Mouse (Mus musculus): ENCODE data around the gene Spast. TPM values are rescaled to one million over a fixed set of nuclear protein-coding genes. Genes with fewer than 3 reads are reported as not detected.

Spast gene
- polyA plus RNA-seq, 1 experiment from 2014 or later = 55.9 TPM

DNA sequence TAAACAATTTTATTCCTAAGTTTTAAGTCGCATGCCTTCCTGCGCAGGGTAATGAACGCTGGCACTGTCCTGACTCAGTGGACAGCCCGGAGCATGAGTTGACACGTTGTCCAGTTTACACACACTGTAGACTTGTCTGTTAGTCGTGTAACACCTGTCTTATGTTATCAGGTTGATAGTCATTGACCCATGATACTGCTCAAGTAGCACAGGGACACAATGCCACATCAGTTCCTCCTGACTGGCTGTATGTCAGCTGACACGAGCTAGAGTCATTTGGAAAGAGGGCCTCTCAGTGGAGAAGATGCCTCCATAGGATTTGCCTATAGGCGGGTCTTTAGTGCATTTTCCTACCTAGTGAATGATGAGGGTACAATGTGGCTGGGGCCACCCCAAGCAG, 67.7 kb downstream of the Spast start:
- Histone ChIP-seq H3K36me3 (peaks cover 75% of the 10 kb centered on the region), H3K9me3 (no peaks in the 10 kb centered on the region), H3K27ac (no peak overlapping the region), H3K9ac (no peak overlapping the region), H3K4me3 (no peak overlapping the region), H3K4me1 (no peaks in the 10 kb centered on the region), H3K27me3 (replicated peaks) (no peaks in the 10 kb centered on the region), H3K4me2 (replicated peaks) (no peak overlapping the region)
- no peak for ATAC-seq (ENCODE audit: low FRiP score, low read depth)
- 89% methylated on average over 8 of the region's 8 CpGs for WGBS

DNA sequence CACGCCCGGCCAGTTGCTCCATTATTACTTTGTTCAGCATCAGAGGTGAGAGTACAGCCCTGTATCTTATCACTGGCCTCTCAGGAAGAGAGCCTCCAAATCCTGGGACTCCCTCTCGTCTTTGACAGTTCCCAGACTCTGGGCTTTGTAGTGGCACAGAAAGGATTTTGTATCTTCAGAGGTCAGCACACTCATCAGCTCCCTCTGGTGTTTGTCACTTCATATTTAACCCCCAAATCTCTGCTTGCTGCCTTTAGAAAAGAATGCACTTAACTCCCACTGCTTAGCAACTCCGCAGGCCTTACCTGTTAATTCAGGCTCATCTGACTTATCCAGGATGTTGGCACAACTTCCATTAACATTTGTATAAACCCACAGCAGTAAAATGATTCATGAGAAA, 70.9 kb downstream of the Spast start:
- H3K4me3 ChIP-seq = no peak overlapping the region
- WGBS = 67% methylated on average over 4 of the region's 4 CpGs
- no peak for ATAC-seq (ENCODE audit: low FRiP score, low read depth)
- no peaks in the 10 kb centered on the region for H3K4me1 ChIP-seq
- no peak overlapping the region for H3K27ac ChIP-seq
- H3K4me2 ChIP-seq (replicated peaks) = no peak overlapping the region
- H3K36me3 ChIP-seq = peaks cover 72% of the 10 kb centered on the region
- H3K27me3 ChIP-seq (replicated peaks) = no peaks in the 10 kb centered on the region
- no peak overlapping the region for H3K9ac ChIP-seq
- no peaks in the 10 kb centered on the region for H3K9me3 ChIP-seq

DNA sequence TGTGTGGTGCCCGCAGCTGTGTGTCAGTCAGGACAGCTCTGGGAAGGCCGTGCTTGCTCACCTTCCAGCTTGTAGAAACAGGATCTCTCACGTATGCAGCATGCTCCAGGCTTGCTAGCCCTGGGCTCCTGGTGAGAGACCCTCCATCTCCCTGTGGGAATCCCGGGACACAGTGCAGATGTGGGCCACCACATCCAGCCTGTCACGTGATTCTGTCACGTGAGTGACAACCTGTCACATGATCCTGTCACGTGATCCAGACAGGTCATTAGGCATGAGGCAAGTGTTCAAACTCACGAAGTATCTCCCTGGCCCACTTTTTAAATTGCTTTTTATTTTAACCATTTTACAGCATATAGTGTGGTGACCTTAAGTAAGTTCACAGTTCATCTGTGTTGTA, 74.5 kb downstream of the Spast start:
- Histone ChIP-seq H3K9ac (no peak overlapping the region), H3K4me1 (no peaks in the 10 kb centered on the region), H3K9me3 (no peaks in the 10 kb centered on the region), H3K4me2 (replicated peaks) (no peak overlapping the region), H3K27ac (no peak overlapping the region), H3K36me3 (peaks cover 75% of the 10 kb centered on the region), H3K27me3 (replicated peaks) (no peaks in the 10 kb centered on the region), H3K4me3 (no peak overlapping the region)
- no peak for ATAC-seq (ENCODE audit: low FRiP score, low read depth)
- 91% methylated on average over 8 of the region's 8 CpGs for WGBS

DNA sequence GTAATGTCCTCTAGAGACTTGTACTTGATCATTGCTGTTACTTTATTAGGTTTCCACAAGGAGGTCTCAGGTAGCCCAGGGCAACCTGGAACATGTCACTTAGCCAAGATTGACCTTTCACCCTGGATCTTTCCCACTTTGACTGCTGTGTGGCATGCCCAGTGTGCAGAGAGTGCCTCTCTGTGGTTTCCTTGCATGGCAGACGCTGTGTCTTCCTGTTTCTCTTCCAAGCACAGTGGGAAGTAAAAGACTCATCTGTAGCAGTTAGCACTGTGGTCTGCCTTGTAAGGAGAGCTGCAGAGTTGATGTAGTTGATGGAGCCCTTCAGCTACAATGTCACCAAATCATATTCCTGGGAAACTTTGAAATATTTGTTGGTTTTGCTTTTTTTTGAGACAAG, 75.9 kb downstream of the Spast start:
- Histone ChIP-seq H3K36me3 (peaks cover 74% of the 10 kb centered on the region), H3K4me1 (no peaks in the 10 kb centered on the region), H3K9ac (no peak overlapping the region), H3K4me2 (replicated peaks) (no peak overlapping the region), H3K27ac (no peak overlapping the region), H3K27me3 (replicated peaks) (no peaks in the 10 kb centered on the region), H3K4me3 (no peak overlapping the region), H3K9me3 (no peaks in the 10 kb centered on the region)
- no peak for ATAC-seq (ENCODE audit: low FRiP score, low read depth)
- WGBS = 88% methylated on average over 1 of the region's 1 CpGs

DNA sequence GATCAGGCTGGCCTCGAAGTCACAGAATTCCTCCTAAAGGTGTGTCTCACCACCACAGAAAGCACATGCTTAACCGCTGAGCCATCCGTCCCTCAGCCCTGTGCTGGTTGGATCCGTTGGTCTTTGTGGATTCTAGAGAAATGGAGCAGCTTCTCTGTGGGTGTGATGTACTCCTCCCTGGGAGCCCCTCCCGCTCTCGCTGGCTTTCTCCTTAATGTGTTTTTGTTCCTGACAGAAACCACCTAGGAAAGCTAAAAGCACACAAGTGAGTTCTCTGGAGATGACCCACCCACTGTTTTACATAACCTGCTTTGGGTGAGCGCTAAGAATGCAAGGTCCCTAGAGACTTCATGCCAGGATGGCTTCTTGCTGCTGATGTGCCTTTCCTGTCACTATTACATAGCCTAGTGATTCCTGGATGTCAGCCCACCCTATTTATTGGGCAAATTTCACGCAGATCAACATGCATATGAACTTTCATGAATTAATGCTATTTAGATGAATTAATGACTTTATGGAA, 78.1 kb downstream of the Spast start:
- no peak for ATAC-seq (ENCODE audit: low FRiP score, low read depth)
- no peak overlapping the region for H3K4me3 ChIP-seq
- no peak overlapping the region for H3K27ac ChIP-seq
- H3K36me3 ChIP-seq = peaks cover 75% of the 10 kb centered on the region
- WGBS = 90% methylated on average over 8 of the region's 8 CpGs
- no peaks in the 10 kb centered on the region for H3K27me3 ChIP-seq (replicated peaks)
- no peak overlapping the region for H3K4me2 ChIP-seq (replicated peaks)
- no peaks in the 10 kb centered on the region for H3K9me3 ChIP-seq
- H3K4me1 ChIP-seq = no peaks in the 10 kb centered on the region
- H3K9ac ChIP-seq = no peak overlapping the region

DNA sequence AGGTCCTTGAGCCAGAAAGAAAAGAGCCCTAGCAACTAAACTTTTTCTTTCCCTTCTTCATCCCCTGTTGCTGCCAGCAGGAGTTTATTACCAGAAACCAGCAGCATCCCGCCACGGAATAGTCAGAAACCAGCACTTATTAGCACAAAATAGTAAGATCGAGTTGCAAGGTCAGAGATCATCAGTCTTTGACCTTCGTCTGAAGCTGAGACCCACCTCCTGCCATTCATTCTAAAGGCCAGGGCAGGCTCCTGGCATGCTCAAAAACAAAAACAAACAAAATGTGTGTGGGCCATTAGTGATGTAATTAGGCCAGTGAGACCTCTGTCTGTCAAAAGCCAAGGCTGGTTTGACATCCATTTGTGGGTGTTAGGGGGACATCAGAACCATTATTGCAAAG, 79.4 kb downstream of the Spast start:
- WGBS = 57% methylated on average over 4 of the region's 4 CpGs
- H3K4me1 ChIP-seq = no peaks in the 10 kb centered on the region
- no peak for ATAC-seq (ENCODE audit: low FRiP score, low read depth)
- H3K4me2 ChIP-seq (replicated peaks) = no peak overlapping the region
- H3K9me3 ChIP-seq = no peaks in the 10 kb centered on the region
- no peak overlapping the region for H3K4me3 ChIP-seq
- no peaks in the 10 kb centered on the region for H3K27me3 ChIP-seq (replicated peaks)
- H3K9ac ChIP-seq = no peak overlapping the region
- H3K36me3 ChIP-seq = peaks cover 74% of the 10 kb centered on the region
- H3K27ac ChIP-seq = no peak overlapping the region

DNA sequence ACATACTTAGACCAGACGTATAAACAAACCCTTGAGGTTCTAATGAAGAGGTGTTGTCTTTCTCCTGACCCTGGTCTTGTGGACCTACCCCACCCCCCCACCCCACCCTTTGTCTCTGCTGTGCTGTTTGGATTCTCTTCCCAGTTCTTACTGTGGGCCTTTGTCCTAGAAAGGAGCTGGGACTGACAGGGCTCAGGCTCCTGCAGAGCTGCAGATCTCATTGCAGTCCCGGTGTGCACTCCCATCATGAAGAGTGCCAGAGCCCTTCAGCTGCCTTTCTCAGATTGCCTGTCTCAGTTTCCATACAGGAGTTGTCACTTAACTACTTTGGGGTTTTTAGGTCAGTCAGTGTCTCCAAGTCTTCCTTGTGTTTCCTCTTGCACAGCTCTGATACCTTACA, 81.9 kb downstream of the Spast start:
- Histone ChIP-seq H3K9me3 (no peaks in the 10 kb centered on the region), H3K4me1 (no peaks in the 10 kb centered on the region), H3K9ac (no peak overlapping the region), H3K36me3 (peaks cover 66% of the 10 kb centered on the region), H3K27me3 (replicated peaks) (no peaks in the 10 kb centered on the region), H3K4me3 (no peak overlapping the region), H3K4me2 (replicated peaks) (no peak overlapping the region), H3K27ac (no peak overlapping the region)
- no peak for ATAC-seq (ENCODE audit: low FRiP score, low read depth)
- 81% methylated on average over 2 of the region's 2 CpGs for WGBS

DNA sequence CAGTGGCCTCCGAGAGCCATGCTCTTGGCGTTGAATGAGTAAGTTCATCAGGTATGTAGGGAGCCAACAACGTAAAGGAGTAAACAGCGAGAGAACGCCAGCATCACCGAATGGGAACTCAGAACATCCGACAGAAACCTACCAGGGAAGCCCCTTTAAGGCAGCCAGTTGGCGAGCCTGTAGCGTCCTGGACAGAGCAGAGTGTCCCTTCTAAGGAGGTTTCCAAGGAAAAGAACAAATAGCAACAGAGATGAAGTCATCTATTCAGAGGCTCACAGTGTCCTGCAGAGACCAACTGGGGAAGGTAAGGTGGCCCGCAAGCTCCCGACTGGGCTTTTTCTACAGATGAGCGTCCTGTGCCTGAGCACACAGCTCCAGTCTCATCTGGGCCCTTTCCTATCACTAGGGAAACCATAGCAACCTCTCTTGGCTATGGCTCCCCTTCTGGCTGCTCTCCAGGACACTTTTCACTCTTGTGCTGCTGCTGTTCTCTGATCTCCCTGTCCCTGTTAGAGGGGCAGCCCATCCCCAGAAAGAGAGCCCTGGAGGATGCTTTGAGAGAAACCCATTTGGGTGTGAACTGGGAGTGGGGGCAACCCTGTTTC, 85.7 kb downstream of the Spast start:
- H3K4me1 ChIP-seq = no peaks in the 10 kb centered on the region
- peaks cover 53% of the 10 kb centered on the region for H3K36me3 ChIP-seq
- no peak overlapping the region for H3K9ac ChIP-seq
- no peak overlapping the region for H3K4me3 ChIP-seq
- WGBS = 87% methylated on average over 12 of the region's 12 CpGs
- H3K9me3 ChIP-seq = no peaks in the 10 kb centered on the region
- H3K27ac ChIP-seq = no peak overlapping the region
- 0 out of 2 replicates have a peak, but pooled peaks have one; percentile 33 for ATAC-seq (ENCODE audit: low FRiP score, low read depth)
- no peak overlapping the region for H3K4me2 ChIP-seq (replicated peaks)
- H3K27me3 ChIP-seq (replicated peaks) = no peaks in the 10 kb centered on the region

DNA sequence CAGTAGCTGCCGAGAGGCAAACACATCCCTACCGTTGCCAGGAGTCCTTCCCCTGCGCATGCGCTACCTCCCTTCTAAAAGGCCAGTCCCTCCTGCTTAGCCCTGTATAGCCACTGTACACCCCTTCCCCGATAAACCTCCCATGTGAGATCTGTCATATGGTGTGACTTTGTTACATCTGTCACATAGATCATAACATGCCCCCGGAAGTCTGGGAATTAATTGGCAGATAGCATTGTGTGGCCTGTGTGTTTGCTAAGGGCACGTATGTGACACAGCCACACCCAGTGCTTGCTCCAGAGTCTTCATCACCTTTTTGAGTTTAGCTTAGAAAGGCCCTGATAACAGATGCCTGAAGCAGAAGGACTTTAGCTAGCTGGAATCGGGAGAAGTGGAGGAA, 91.3 kb downstream of the Spast start:
- Histone ChIP-seq H3K36me3 (peaks cover 11% of the 10 kb centered on the region; the same call in 1 of the 2 replicates), H3K27ac (no peak overlapping the region), H3K4me2 (replicated peaks) (no peak overlapping the region), H3K9me3 (no peaks in the 10 kb centered on the region), H3K4me1 (no peaks in the 10 kb centered on the region), H3K4me3 (no peak overlapping the region), H3K9ac (no peak overlapping the region), H3K27me3 (replicated peaks) (no peaks in the 10 kb centered on the region)
- no peak for ATAC-seq (ENCODE audit: low FRiP score, low read depth)
- 91% methylated on average over 8 of the region's 8 CpGs for WGBS

DNA sequence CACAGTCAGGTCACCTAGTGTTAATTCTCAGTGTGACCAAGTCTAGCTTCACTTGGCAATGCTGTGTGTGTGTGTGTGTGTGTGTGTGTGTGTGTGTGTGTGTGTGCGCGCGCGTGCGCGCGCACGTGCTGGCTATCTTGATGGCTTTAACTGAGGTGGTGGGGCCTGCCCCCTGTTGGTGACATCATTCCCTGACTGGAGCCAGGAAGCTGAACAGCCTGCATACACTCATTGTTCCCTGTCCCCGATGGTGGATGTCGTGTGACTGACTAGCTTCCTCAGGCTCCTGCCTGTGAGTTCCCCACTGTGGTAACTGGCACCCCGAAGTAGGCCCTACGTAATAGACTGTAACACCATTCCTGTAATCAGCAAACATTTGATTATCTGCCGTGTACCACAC, 92.7 kb downstream of the Spast start:
- ATAC-seq (ENCODE audit: low FRiP score, low read depth) = no peak
- Histone ChIP-seq H3K9me3 (no peaks in the 10 kb centered on the region), H3K4me1 (no peaks in the 10 kb centered on the region), H3K36me3 (peaks cover 11% of the 10 kb centered on the region; the same call in 1 of the 2 replicates), H3K4me2 (replicated peaks) (no peak overlapping the region), H3K9ac (no peak overlapping the region), H3K27me3 (replicated peaks) (no peaks in the 10 kb centered on the region), H3K4me3 (no peak overlapping the region), H3K27ac (no peak overlapping the region)
- 78% methylated on average over 13 of the region's 13 CpGs for WGBS

DNA sequence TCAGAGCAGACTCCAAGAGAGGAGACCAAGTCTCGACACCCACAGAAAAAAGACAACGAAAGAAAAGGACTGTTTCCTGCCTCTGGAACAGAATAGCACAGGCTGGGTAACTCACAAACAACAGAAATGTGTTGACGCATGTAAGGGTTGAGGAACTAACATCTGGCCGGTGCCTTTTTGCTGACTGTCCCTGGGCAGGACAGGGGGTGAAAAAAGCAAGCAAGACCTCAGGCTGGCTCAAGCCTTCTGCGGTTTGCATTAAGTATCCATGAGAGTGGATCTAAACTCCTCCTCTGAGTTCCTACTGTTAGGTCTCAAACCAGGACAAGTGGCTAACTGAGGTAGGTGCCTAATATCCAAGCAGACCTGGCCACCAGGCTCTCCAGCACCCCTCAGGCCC, 93.8 kb downstream of the Spast start:
- WGBS = 93% methylated on average over 5 of the region's 5 CpGs
- Histone ChIP-seq H3K4me2 (replicated peaks) (no peak overlapping the region), H3K9ac (no peak overlapping the region), H3K4me1 (no peaks in the 10 kb centered on the region), H3K27ac (no peak overlapping the region), H3K4me3 (no peak overlapping the region), H3K36me3 (peaks cover 3% of the 10 kb centered on the region; the same call in 1 of the 2 replicates), H3K9me3 (no peaks in the 10 kb centered on the region), H3K27me3 (replicated peaks) (no peaks in the 10 kb centered on the region)
- ATAC-seq (ENCODE audit: low FRiP score, low read depth) = no peak

DNA sequence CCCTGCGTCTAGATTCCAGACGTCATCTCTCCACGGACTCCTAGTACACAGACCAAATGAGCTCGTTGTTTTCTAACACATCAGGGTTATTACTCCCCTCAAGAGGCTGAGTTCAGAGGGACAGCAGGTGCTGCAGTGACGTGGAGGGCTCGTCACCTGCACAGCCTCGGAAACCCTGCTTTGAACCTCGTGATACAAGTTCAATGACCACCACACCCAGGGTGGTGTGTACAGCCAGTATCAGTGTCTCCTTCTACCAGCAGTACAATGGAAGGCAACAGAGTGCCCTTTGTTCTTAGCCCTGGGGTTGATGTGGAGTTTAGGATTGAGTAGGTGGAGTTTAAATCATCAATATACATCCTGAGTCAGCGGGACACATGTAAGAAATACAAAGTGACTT, 99.0 kb downstream of the Spast start:
- H3K4me3 ChIP-seq = no peak overlapping the region
- H3K9ac ChIP-seq = no peak overlapping the region
- H3K27ac ChIP-seq = no peak overlapping the region
- no peaks in the 10 kb centered on the region for H3K27me3 ChIP-seq (replicated peaks)
- no peaks in the 10 kb centered on the region for H3K4me1 ChIP-seq
- H3K9me3 ChIP-seq = no peaks in the 10 kb centered on the region
- H3K36me3 ChIP-seq = no peaks in the 10 kb centered on the region
- H3K4me2 ChIP-seq (replicated peaks) = no peak overlapping the region
- ATAC-seq (ENCODE audit: low FRiP score, low read depth) = no peak
- WGBS = 81% methylated on average over 9 of the region's 9 CpGs

DNA sequence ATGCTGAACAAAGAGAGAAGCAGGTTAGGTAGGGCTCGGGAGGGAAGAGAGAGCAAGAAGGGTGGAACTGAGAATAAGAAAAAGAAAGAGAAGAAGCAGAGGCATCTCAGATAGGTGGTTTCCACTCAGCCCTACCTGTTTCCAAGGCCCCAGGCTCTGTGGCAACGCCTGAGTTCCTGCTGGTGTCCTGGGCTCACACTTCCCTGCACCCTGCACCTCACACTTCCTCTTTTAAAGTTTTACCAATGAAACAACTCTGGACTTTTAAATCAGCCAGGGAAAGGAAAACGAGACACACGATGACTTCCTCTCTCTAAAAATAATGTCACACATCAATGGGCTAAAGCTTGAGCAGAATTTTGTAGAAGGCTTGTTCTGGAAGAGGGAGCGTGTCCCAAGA, 101.7 kb downstream of the Spast start:
- ATAC-seq (ENCODE audit: low FRiP score, low read depth) = no peak
- Histone ChIP-seq H3K4me3 (no peak overlapping the region), H3K4me2 (replicated peaks) (no peak overlapping the region), H3K36me3 (no peaks in the 10 kb centered on the region), H3K4me1 (no peaks in the 10 kb centered on the region), H3K27me3 (replicated peaks) (no peaks in the 10 kb centered on the region), H3K9ac (no peak overlapping the region), H3K9me3 (no peaks in the 10 kb centered on the region), H3K27ac (no peak overlapping the region)
- WGBS = 84% methylated on average over 5 of the region's 5 CpGs
